Mouse (Mus musculus) left cerebral cortex, postnatal 14 days (tissue): ENCODE data around the gene Adcy7. TPM values are rescaled to one million over a fixed set of nuclear protein-coding genes. Genes with fewer than 3 reads are reported as not detected.
A peak's percentile ranks its signal among the peaks of the same experiment; 100 is the strongest.

Experiments
- DNase-seq, 2 experiments: peaks; one replicate each; pipeline ENCODE4 v3.0.0; 2021 to 2022; ENCODE audit warnings: low spot score in 2 of 2, mixed read lengths in 1 of 2
- intact Hi-C: fragments of 180-260 bp; cut with DNase I; formaldehyde crosslinking; loops from one replicate; pipeline ENCODE4 v1.15.1; 2025
- long read RNA-seq, 2 experiments: library from polyadenylated mRNA; stranded (forward); transcript quantifications; one replicate each; pipeline ENCODE4 v2.0.0; 2021
- total RNA-seq, 2 experiments: library from RNA; stranded (reverse); gene quantifications; 2 replicates each; pipeline ENCODE4 v1.2.3; 2021

Adcy7 gene
- total RNA-seq = 1 to 10 TPM; 4.9 to 5.0 TPM
- long read RNA-seq, experiment 1, full-length matches to known transcripts = 1 of 4 reads
- long read RNA-seq, experiment 1, partial matches to known transcripts = 2 of 4 reads
- long read RNA-seq, experiment 1, other reads (novel, unspliced or antisense) = 1 of 4 reads
- long read RNA-seq, experiment 2, partial matches to known transcripts = 2 of 3 reads
- long read RNA-seq, experiment 2, other reads (novel, unspliced or antisense) = 1 of 3 reads

DNA sequence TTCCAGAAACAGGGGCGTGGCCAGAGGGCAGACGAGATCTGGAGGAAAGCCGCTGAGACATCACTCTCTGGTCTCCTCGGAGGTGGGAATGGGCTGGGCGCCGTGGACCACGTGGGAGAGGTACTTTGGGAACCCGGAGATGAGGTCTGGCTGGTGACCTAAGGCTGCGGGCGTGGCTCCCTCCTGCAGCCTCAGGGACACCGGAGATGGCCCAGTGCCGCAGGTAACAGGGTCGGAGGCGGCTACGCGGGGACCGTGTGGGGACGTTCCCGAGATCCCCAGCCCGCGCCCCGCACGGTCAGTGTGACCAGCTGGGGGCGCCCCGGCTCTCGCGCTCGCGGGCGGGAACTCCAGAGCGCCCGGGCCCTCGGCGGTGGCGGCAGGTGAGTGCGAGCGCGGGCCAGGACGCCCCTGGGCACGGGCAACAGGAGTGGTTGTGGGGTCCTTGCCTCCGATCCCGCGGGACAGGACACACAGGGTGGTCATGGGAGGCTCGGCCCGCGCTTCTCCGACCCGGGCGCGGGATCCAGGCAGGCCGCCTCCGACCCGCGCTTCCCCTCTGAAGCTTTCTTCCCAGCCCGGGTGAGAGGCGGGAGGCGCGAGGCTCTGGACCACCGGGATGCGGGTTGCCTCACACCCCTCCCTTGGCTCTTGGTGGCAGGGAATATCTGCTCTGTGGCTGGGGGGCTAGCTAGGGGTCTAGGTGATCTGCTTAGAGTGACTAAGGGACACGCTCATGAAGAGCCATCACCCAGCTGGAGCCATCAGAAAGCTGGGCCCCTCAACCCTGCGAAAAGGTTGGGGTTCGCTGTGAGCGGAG, at the start of gene Adcy7:
Gene Adcy7, plus strand, starts transcription at position 173 of the 820 bp plus-strand sequence.
- intact Hi-C loops = loop anchor here (5.0 to 10.0 kb wide), 2 partner anchors 60 to 482 kb away; no protein-coding TSS in a partner anchor
- peak in 1 of 2 experiments; percentile 30 for DNase-seq

DNA sequence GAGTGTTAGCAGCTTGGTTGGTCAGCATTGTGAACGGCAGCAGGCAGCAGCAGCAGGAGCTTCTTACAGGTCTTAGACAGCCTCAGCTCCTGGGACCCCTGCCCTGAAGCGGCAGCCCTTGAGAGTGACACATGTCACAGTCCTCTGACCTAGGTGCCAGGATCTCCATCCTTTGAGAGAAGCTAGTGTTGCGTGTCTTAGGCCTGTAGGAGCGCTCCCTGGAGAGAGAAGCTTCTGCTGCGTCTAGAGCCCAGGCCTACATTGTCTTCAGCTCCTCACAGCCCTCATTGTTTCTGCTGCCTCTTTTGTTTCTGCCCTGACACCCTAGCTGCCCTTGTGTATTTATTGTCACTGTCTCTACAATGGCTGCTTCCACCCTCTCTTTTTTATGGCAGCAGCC, 46.8 kb upstream of the Adcy7 start:
- intact Hi-C loops = no loop called here
- DNase-seq = no peak

- intact Hi-C loops = no loop called here
Measured at GRCm38 (mm10) chr8:88227851-88228250, 44.4 kb upstream of the Adcy7 start.

GRCm38 (mm10) chr8:88228286-88228685, 43.9 kb upstream of the Adcy7 start:
- intact Hi-C loops = no loop called here
- no peak for DNase-seq

More at GRCm38 (mm10) chr8:88227851-88228250, 44.4 kb upstream of the Adcy7 start:
- no peak for DNase-seq

- intact Hi-C loops = no loop called here
- no peak for DNase-seq
Measured at GRCm38 (mm10) chr8:88228800-88229199, 43.4 kb upstream of the Adcy7 start.

DNA sequence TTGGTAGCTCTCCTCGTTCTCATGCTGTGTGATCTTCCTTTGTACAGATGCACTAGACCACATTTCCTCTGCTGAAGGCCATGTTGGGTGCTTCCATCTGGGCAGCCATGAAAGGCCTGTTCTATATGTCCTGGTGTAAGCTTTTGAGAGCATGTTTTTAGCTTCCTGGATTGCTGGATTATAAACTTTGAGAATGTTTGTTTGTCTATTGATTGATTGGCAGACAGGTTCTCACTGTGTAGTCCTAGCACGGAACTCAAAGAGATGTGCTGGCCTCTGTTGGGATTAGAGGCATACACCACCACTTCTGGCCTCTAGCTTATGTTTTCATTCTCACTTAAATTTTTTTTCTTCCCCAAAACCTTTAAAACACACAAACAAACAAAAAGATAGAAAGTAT, 35.5 kb upstream of the Adcy7 start:
- no peak for DNase-seq
- intact Hi-C loops = no loop called here

DNA sequence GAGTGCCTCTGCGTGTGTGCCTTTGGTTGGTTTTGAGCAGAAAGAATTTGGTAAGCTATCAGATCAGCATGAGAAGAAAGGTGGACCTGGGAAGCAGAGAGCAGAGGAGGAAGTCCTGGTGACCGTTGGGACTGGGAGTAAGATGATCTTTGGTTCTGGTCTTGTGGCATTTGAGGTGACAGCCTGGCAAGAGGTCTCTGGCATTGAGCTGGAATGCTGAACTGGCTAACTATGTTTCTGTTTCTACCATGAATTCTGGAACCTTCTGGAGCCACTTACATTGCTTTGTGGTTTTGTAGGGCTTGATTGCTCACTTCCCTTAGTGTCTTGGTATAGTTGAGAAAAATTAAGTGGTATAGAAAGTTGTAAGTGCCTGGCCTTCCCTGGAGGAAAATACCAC, 34.6 kb upstream of the Adcy7 start:
- DNase-seq = no peak
- intact Hi-C loops = no loop called here

DNA sequence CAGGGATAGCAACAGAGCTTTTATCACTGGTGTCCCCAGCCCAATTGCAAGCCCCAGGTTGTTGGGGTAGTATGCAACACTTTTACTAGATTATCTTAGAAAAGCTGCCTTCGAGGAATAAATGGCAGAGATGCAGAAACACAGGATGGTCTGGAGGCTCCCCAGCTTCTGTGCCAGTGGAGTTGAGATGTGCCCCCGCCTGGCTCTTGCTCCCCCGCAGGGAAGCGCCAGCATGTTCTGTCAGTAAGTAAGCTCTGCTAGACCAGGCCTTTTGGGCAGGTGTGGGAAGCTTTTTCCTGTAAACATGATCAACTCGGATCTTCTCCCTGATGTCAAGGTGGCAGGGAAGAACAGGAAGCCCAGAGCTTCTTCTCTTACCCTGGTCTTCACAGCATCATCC, 32.9 kb upstream of the Adcy7 start:
- intact Hi-C loops = no loop called here
- no peak for DNase-seq

GRCm38 (mm10) chr8:88241871-88242270, 30.3 kb upstream of the Adcy7 start:
- DNase-seq = no peak
- intact Hi-C loops = loop anchor here (5.0 kb wide), 1 partner anchor 40 kb away; no protein-coding TSS in a partner anchor

GRCm38 (mm10) chr8:88244298-88244697, 27.9 kb upstream of the Adcy7 start:
- peak; percentile 55 to 58 for DNase-seq
- intact Hi-C loops = loop anchor here (5.0 kb wide), 1 partner anchor 42 kb away; no protein-coding TSS in a partner anchor

DNA sequence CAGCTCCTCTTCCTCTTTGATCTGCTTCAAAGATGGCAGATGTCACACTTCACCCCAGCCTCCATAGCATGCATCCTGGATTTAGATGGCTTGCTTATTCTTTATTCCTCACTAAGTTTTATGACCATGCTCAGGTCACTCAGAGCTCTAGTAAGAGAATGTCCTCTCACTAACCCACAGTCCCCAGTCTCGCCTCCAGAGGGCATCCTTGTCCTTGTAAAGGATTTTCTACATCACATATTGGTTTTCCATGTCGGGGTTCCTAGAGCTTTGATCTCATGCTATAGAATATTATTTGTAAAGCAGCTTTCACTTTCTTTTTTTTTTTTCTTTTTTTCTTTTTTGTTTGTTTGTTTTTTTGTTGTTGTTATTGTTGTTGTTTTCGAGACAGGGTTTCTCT, 19.4 kb upstream of the Adcy7 start:
- intact Hi-C loops = loop anchor here (5.0 kb wide), 1 partner anchor 660 kb away; no protein-coding TSS in a partner anchor
- DNase-seq = peak; percentile 33 to 55

DNA sequence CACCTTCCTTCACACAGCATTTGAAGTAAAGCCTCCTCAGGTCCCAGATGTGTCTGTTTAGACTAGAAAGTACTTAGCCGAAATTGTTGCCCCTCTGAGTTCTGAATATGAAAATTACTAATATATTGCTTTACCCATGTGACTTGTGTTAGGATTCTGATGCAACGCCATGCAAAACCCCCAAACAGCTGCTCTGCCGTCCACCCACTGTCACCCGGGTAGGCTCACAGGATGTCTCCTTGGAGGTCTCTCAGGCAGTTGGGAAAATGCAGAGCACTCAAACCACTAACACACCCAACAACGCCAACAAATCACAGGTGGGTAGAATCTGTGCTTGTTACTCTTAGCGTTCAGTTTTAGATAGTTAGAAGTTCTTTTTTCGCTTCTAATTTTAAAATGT, 17.2 kb upstream of the Adcy7 start:
- DNase-seq = no peak
- intact Hi-C loops = loop anchor here (5.0 kb wide), 1 partner anchor 663 kb away; no protein-coding TSS in a partner anchor

GRCm38 (mm10) chr8:88258024-88258423, 14.2 kb upstream of the Adcy7 start:
- DNase-seq = no peak
- intact Hi-C loops = no loop called here

- DNase-seq = no peak
- intact Hi-C loops = no loop called here
Measured at GRCm38 (mm10) chr8:88258544-88258943, 13.7 kb upstream of the Adcy7 start.

DNA sequence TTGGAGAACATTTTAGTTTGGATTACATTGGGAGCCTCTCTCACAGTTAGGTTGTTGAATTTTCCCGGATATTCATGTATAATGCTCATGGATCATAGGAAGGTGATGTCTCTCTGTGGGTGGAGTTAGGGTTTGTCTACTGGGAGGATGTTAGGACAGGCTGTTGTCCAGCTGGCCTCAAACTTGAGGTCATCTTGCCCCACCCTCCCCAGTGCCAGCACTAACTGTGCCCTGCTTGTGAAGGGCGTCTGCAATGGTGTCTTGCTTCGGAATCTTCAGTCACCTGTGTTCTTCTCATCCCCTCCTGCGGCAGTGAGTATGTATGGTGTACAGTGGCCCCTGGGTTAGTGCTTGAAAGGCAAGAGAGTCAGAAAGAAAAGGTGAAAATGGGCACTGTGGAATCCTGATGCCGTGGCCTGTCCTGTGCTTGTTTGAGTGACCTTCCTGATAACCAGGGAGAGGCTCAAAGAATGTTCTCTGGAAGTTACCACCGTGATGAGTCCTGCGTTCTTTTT, 11.7 kb upstream of the Adcy7 start:
- intact Hi-C loops = no loop called here
- no peak for DNase-seq

GRCm38 (mm10) chr8:88262831-88263635, 9.2 kb upstream of the Adcy7 start:
- intact Hi-C loops = no loop called here

DNA sequence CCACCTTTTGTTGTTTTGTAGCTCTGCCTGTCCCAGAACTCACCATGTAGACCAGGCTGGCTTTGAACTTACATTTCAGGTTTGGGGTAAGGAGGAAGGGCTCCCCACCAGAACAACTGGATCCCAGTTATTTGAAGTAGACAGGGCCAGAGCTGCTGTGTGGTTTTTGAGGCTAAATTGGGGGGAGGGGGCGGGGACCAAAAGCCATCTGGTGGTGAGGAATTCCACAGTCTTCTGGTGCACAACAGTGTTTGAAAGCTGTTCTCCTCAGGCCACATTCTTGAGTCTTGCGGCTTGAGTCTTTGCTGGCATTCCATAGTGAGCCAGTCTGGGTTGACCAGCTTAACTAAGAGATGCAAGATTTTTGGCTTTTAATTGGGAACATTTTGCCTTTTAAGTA, 6.7 kb upstream of the Adcy7 start:
- DNase-seq = no peak
- intact Hi-C loops = loop anchor here (5.0 kb wide), 3 partner anchors 52 to 357 kb away; no protein-coding TSS in a partner anchor

More at GRCm38 (mm10) chr8:88262831-88263635, 9.2 kb upstream of the Adcy7 start:
- no peak for DNase-seq

- intact Hi-C loops = loop anchor here (2.0 to 5.0 kb wide), 4 partner anchors 51 to 356 kb away; no protein-coding TSS in a partner anchor
- DNase-seq = peak; percentile 89 to 90
Measured at GRCm38 (mm10) chr8:88266170-88266800, 5.9 kb upstream of the Adcy7 start.
